Mouse (Mus musculus): ENCODE results near the gene Arhgef19. TPM values are rescaled to one million over a fixed set of nuclear protein-coding genes. Genes with fewer than 3 reads are reported as not detected.
A peak's percentile ranks its signal among the peaks of the same experiment; 100 is the strongest.

Arhgef19 gene
- 17.0 and 19.2 TPM in 2 replicates for polyA plus RNA-seq (2016; fragmentation: Nextera tagmentation; extraction: Ambion mirVana)

GRCm38 (mm10) chr4:141239388-141240125 is at the start of gene Arhgef19:
Arhgef19 (plus strand) TSS chr4:141239499.
- H3K36me3 ChIP-seq = no peaks in the 10 kb centered on the region
- peaks cover 31% of the 10 kb centered on the region for H3K4me1 ChIP-seq
- 2% methylated on average over 31 of the region's 31 CpGs for WGBS
- 0 out of 2 replicates have a peak within 1 kb of the TSS, but pooled peaks have one; percentile 12 for H3K27ac ChIP-seq
- peak within 1 kb of the TSS; percentile 39 for H3K4me3 ChIP-seq
- H3K4me2 ChIP-seq (replicated peaks) = peak within 1 kb of the TSS; percentile 71
- ATAC-seq (ENCODE audit: insufficient number of reproducible peaks, insufficient read depth, low FRiP score, low TSS enrichment) = peak; percentile 84
- H3K27me3 ChIP-seq = peaks cover 71% of the 10 kb centered on the region
- peak within 1 kb of the TSS; percentile 27; the same call in 1 of the 2 replicates for H3K9ac ChIP-seq
- no peaks in the 10 kb centered on the region for H3K9me3 ChIP-seq

GRCm38 (mm10) chr4:141191294-141191693 is 48.0 kb upstream of the Arhgef19 start:
- peaks cover 12% of the 10 kb centered on the region for H3K4me1 ChIP-seq
- H3K4me3 ChIP-seq = no peak overlapping the region
- ATAC-seq (ENCODE audit: insufficient number of reproducible peaks, insufficient read depth, low FRiP score, low TSS enrichment) = no peak
- no peaks in the 10 kb centered on the region for H3K27me3 ChIP-seq
- 85% methylated on average over 7 of the region's 7 CpGs for WGBS
- H3K9ac ChIP-seq = no peak overlapping the region
- H3K36me3 ChIP-seq = peaks cover 45% of the 10 kb centered on the region
- no peak overlapping the region for H3K4me2 ChIP-seq (replicated peaks)
- no peak overlapping the region for H3K27ac ChIP-seq
- H3K9me3 ChIP-seq = no peaks in the 10 kb centered on the region

GRCm38 (mm10) chr4:141194553-141194952 is 44.7 kb upstream of the Arhgef19 start:
- WGBS = 94% methylated on average over 6 of the region's 6 CpGs
- ATAC-seq (ENCODE audit: insufficient number of reproducible peaks, insufficient read depth, low FRiP score, low TSS enrichment) = no peak

GRCm38 (mm10) chr4:141196981-141197685 is 42.2 kb upstream of the Arhgef19 start:
- Histone ChIP-seq H3K4me2 (replicated peaks) (no peak overlapping the region), H3K9ac (no peak overlapping the region), H3K9me3 (no peaks in the 10 kb centered on the region), H3K36me3 (peaks cover 78% of the 10 kb centered on the region), H3K4me1 (no peaks in the 10 kb centered on the region), H3K27me3 (no peaks in the 10 kb centered on the region), H3K27ac (no peak overlapping the region), H3K4me3 (no peak overlapping the region)
- 92% methylated on average over 13 of the region's 13 CpGs for WGBS
- ATAC-seq (ENCODE audit: insufficient number of reproducible peaks, insufficient read depth, low FRiP score, low TSS enrichment) = no peak

More at GRCm38 (mm10) chr4:141194553-141194952, 44.7 kb upstream of the Arhgef19 start:
- Histone ChIP-seq H3K9me3 (no peaks in the 10 kb centered on the region), H3K27ac (no peak overlapping the region), H3K36me3 (peaks cover 75% of the 10 kb centered on the region), H3K9ac (no peak overlapping the region), H3K4me3 (no peak overlapping the region), H3K27me3 (no peaks in the 10 kb centered on the region), H3K4me2 (replicated peaks) (no peak overlapping the region), H3K4me1 (no peaks in the 10 kb centered on the region)

- Histone ChIP-seq H3K9ac (no peak overlapping the region), H3K4me1 (no peaks in the 10 kb centered on the region), H3K4me3 (no peak overlapping the region), H3K27me3 (no peaks in the 10 kb centered on the region), H3K4me2 (replicated peaks) (no peak overlapping the region), H3K36me3 (peaks cover 78% of the 10 kb centered on the region), H3K9me3 (no peaks in the 10 kb centered on the region), H3K27ac (no peak overlapping the region)
- 95% methylated on average over 12 of the region's 13 CpGs for WGBS
- ATAC-seq (ENCODE audit: insufficient number of reproducible peaks, insufficient read depth, low FRiP score, low TSS enrichment) = no peak
These were observed 41.6 kb upstream of the Arhgef19 start for GRCm38 (mm10) chr4:141197686-141198035.

GRCm38 (mm10) chr4:141200906-141201305 is 38.4 kb upstream of the Arhgef19 start:
- H3K27ac ChIP-seq = no peak overlapping the region
- no peak for ATAC-seq (ENCODE audit: insufficient number of reproducible peaks, insufficient read depth, low FRiP score, low TSS enrichment)

GRCm38 (mm10) chr4:141202192-141202591 is 37.1 kb upstream of the Arhgef19 start:
- 91% methylated on average over 6 of the region's 6 CpGs for WGBS
- Histone ChIP-seq H3K4me2 (replicated peaks) (no peak overlapping the region), H3K27me3 (no peaks in the 10 kb centered on the region), H3K4me3 (no peak overlapping the region), H3K9ac (no peak overlapping the region), H3K27ac (no peak overlapping the region), H3K36me3 (peaks cover 60% of the 10 kb centered on the region), H3K4me1 (no peaks in the 10 kb centered on the region), H3K9me3 (no peaks in the 10 kb centered on the region)
- ATAC-seq (ENCODE audit: insufficient number of reproducible peaks, insufficient read depth, low FRiP score, low TSS enrichment) = no peak

More at GRCm38 (mm10) chr4:141200906-141201305, 38.4 kb upstream of the Arhgef19 start:
- WGBS = 86% methylated on average over 11 of the region's 11 CpGs
- H3K4me2 ChIP-seq (replicated peaks) = no peak overlapping the region
- no peaks in the 10 kb centered on the region for H3K4me1 ChIP-seq
- H3K9ac ChIP-seq = no peak overlapping the region
- H3K4me3 ChIP-seq = no peak overlapping the region
- peaks cover 69% of the 10 kb centered on the region for H3K36me3 ChIP-seq
- no peaks in the 10 kb centered on the region for H3K27me3 ChIP-seq
- no peaks in the 10 kb centered on the region for H3K9me3 ChIP-seq

- Histone ChIP-seq H3K27me3 (no peaks in the 10 kb centered on the region), H3K4me2 (replicated peaks) (no peak overlapping the region), H3K4me3 (no peak overlapping the region), H3K9ac (no peak overlapping the region), H3K36me3 (peaks cover 36% of the 10 kb centered on the region), H3K27ac (no peak overlapping the region), H3K9me3 (no peaks in the 10 kb centered on the region), H3K4me1 (no peaks in the 10 kb centered on the region)
- ATAC-seq (ENCODE audit: insufficient number of reproducible peaks, insufficient read depth, low FRiP score, low TSS enrichment) = peak; percentile 74; the same call in 1 of the 2 replicates
- 74% methylated on average over 4 of the region's 4 CpGs for WGBS
These were observed 34.7 kb upstream of the Arhgef19 start for GRCm38 (mm10) chr4:141204580-141205061.

GRCm38 (mm10) chr4:141207081-141207480 is 32.2 kb upstream of the Arhgef19 start:
- no peaks in the 10 kb centered on the region for H3K4me1 ChIP-seq
- 92% methylated on average over 5 of the region's 5 CpGs for WGBS
- no peak for ATAC-seq (ENCODE audit: insufficient number of reproducible peaks, insufficient read depth, low FRiP score, low TSS enrichment)

GRCm38 (mm10) chr4:141210524-141211219 is 28.6 kb upstream of the Arhgef19 start:
- H3K27me3 ChIP-seq = no peaks in the 10 kb centered on the region; the same call in 1 of the 2 replicates
- H3K9ac ChIP-seq = no peak overlapping the region
- peak overlapping the region; percentile 22 for H3K4me3 ChIP-seq
- H3K27ac ChIP-seq = peak overlapping the region; percentile 61; the same call in 1 of the 2 replicates
- H3K4me2 ChIP-seq (replicated peaks) = peak overlapping the region; percentile 34
- H3K4me1 ChIP-seq = peaks cover 9% of the 10 kb centered on the region; the same call in 1 of the 2 replicates
- ATAC-seq (ENCODE audit: insufficient number of reproducible peaks, insufficient read depth, low FRiP score, low TSS enrichment) = no peak
- no peaks in the 10 kb centered on the region for H3K36me3 ChIP-seq
- WGBS = 75% methylated on average over 14 of the region's 14 CpGs
- no peaks in the 10 kb centered on the region for H3K9me3 ChIP-seq

More at GRCm38 (mm10) chr4:141207081-141207480, 32.2 kb upstream of the Arhgef19 start:
- H3K27me3 ChIP-seq = no peaks in the 10 kb centered on the region
- H3K9me3 ChIP-seq = no peaks in the 10 kb centered on the region
- no peak overlapping the region for H3K27ac ChIP-seq
- no peak overlapping the region for H3K9ac ChIP-seq
- peaks cover 13% of the 10 kb centered on the region for H3K36me3 ChIP-seq
- no peak overlapping the region for H3K4me2 ChIP-seq (replicated peaks)
- no peak overlapping the region for H3K4me3 ChIP-seq

- no peaks in the 10 kb centered on the region for H3K36me3 ChIP-seq
- ATAC-seq (ENCODE audit: insufficient number of reproducible peaks, insufficient read depth, low FRiP score, low TSS enrichment) = no peak
- no peaks in the 10 kb centered on the region; the same call in 1 of the 2 replicates for H3K27me3 ChIP-seq
- H3K9me3 ChIP-seq = no peaks in the 10 kb centered on the region
- H3K4me1 ChIP-seq = peaks cover 9% of the 10 kb centered on the region; the same call in 1 of the 2 replicates
- H3K4me3 ChIP-seq = no peak overlapping the region
- H3K27ac ChIP-seq = no peak overlapping the region
- 87% methylated on average over 4 of the region's 4 CpGs for WGBS
- no peak overlapping the region for H3K9ac ChIP-seq
- no peak overlapping the region for H3K4me2 ChIP-seq (replicated peaks)
These were observed 27.7 kb upstream of the Arhgef19 start for GRCm38 (mm10) chr4:141211646-141212045.

Measured in embryonic facial prominence, embryonic 12.5 days (tissue).